Mouse (Mus musculus): ENCODE measurements around the gene Nup205. TPM values are rescaled to one million over a fixed set of nuclear protein-coding genes. Genes with fewer than 3 reads are reported as not detected.
A peak's percentile ranks its signal among the peaks of the same experiment; 100 is the strongest.

The Nup205 gene
- total RNA-seq, 2 experiments from 2014 or later, result 14.3 to 14.6 TPM

DNA sequence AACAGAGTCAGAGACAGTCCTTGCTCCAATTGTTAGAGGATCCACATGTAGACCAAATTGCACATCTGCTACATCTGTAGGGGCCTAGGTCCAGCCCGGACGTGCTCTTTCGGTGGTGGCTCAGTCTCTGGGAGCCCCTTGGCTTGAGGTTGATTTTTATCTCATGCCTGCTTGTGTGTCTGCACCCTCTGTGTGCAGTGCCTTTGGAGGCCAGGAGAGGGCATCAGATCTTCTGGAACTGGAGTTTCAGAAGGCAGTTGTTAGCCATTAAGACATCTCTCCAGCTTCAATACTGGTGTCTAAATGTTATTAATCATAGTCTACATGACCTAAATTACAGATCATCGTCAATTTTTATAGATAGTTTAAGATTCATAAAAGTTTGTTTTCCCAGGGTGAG is 66.0 kb downstream of the Nup205 start:
- DNase-seq (ENCODE audit: low spot score), result no peak
- intact Hi-C loops (cut with DNase I), result no loop called here

DNA sequence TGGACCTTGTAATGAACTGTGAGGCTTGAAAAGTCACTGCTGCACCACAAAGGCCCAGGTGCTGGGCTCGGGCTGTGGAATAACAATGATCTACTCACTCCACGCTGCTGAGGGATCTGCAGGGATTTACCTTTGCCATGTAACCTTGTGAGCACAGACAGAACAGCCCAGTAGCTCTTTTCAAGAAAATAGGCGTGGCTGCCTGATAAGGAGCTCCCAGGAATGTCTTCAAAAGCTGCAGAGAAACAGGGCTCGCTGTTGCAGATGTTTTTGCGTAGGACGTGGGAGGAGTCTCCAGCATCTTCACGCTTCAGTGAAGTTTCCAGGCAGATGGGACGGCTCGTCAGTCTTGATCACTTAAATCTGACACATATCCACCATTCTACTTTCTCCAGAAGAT is 66.8 kb downstream of the Nup205 start:
- intact Hi-C loops (cut with DNase I), result no loop called here
- no peak for DNase-seq (ENCODE audit: low spot score)

- DNase-seq (ENCODE audit: low spot score), result no peak
- intact Hi-C loops (cut with DNase I), result no loop called here
Measured at GRCm38 (mm10) chr6:35245086-35245485, 67.9 kb downstream of the Nup205 start.

- intact Hi-C loops (cut with DNase I), result loop anchor here (5.0 to 10.0 kb wide), 3 partner anchors 123 to 1795 kb away; no protein-coding TSS in a partner anchor
- DNase-seq (ENCODE audit: low spot score), result no peak
Measured at GRCm38 (mm10) chr6:35251807-35252476, 74.7 kb downstream of the Nup205 start.

- peak; percentile 75 for DNase-seq (ENCODE audit: low spot score)
- intact Hi-C loops (cut with DNase I), result loop anchor here (5.0 to 10.0 kb wide), 3 partner anchors 122 to 1795 kb away; no protein-coding TSS in a partner anchor
Measured at GRCm38 (mm10) chr6:35252477-35253346, 75.5 kb downstream of the Nup205 start.

DNA sequence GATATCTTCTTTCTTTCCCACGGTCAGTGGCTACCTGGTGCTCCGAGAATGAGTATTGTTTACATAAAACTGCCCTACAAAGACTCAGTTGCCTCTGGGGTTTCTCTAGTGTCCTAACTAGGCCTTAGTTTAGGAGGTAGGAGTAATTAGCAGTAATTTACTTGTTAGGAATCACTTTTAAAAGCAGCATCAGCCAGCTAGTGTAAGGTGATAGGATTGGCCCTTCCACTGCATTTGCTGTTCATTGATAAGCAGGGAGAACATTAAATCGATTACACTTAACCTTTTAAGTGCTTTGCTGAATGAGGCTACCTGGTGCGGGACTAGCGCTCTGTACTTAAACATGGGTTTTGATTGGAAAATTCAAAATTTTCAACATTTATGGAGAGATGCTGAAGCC is 76.3 kb downstream of the Nup205 start:
- no peak for DNase-seq (ENCODE audit: low spot score)

GRCm38 (mm10) chr6:35254136-35254904 is 77.1 kb downstream of the Nup205 start:
- no peak for DNase-seq (ENCODE audit: low spot score)

More for the DNA sequence above, 76.3 kb downstream of the Nup205 start:
- intact Hi-C loops (cut with DNase I), result loop anchor here (5.0 to 10.0 kb wide), 3 partner anchors 121 to 1794 kb away; no protein-coding TSS in a partner anchor

DNA sequence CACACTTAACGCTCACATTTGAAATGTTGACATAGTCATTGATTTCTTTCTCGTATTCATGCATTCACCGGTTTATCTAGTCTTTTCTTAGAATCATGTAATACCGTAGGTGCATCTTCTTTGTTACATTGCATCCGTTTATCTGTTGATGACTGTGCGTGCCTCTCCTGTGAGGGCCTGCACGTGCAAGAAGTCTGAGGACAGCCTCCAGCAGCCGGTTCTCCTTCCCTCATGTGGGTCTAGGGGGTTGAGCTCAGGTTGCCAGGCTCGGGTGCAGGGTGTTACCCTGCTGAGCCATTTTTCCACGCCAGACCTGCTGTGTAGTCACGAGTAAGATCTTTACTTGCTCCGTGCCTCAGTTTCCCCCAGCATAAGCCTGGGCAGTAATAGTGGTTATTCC is 77.8 kb downstream of the Nup205 start:
- DNase-seq (ENCODE audit: low spot score), result no peak
- intact Hi-C loops (cut with DNase I), result loop anchor here (5.0 to 10.0 kb wide), 2 partner anchors 42 to 120 kb away; no protein-coding TSS in a partner anchor

More at GRCm38 (mm10) chr6:35254136-35254904, 77.1 kb downstream of the Nup205 start:
- intact Hi-C loops (cut with DNase I), result loop anchor here (5.0 to 10.0 kb wide), 3 partner anchors 120 to 1793 kb away; no protein-coding TSS in a partner anchor

DNA sequence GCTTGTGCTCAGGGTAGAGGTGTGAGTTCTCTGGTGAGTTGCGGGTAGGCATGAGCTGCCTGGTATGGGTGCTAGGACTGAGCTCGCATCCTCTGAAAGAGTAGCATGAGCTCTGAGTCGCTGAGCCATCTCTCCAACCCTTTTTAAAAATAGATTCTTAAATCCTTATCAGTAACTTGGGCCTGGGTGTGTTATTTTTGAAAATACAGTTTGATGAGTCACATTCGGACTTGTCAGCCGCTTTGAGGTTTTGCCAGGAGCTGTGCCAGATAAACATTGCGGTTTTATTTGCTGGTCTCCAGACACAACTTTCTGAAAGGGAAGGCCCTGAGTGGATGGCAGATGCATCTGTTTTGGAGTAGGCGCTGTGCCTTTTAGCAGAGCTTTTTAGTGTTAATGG is 79.5 kb downstream of the Nup205 start:
- intact Hi-C loops (cut with DNase I), result loop anchor here (5.0 to 10.0 kb wide), 2 partner anchors 41 to 118 kb away; no protein-coding TSS in a partner anchor
- peak; percentile 59 for DNase-seq (ENCODE audit: low spot score)

GRCm38 (mm10) chr6:35257626-35258190 is 80.5 kb downstream of the Nup205 start:
- intact Hi-C loops (cut with DNase I), result loop anchor here (5.0 to 10.0 kb wide), 2 partner anchors 40 to 117 kb away; no protein-coding TSS in a partner anchor

DNA sequence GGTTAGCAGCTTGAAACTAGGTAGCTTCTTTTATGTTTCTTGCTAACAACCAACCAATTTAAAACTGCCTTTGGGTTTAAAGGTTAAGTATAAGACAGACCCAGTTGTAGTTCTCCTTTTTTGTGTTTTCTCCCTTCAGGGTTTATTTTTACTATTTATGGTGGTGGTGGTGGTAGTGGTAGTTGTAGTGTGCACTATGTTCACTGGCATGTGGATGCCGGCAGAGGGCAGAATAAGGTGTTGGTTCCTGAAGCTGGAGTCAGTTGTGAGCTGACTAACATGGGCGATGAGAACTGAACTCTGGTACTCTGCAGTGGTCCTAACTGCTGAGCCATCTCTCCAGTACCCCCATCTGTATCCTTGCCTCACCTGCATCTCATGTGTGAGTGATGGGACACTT is 81.7 kb downstream of the Nup205 start:
- intact Hi-C loops (cut with DNase I), result loop anchor here (5.0 to 10.0 kb wide), 2 partner anchors 38 to 116 kb away; no protein-coding TSS in a partner anchor
- DNase-seq (ENCODE audit: low spot score), result no peak

More at GRCm38 (mm10) chr6:35257626-35258190, 80.5 kb downstream of the Nup205 start:
- DNase-seq (ENCODE audit: low spot score), result no peak

DNA sequence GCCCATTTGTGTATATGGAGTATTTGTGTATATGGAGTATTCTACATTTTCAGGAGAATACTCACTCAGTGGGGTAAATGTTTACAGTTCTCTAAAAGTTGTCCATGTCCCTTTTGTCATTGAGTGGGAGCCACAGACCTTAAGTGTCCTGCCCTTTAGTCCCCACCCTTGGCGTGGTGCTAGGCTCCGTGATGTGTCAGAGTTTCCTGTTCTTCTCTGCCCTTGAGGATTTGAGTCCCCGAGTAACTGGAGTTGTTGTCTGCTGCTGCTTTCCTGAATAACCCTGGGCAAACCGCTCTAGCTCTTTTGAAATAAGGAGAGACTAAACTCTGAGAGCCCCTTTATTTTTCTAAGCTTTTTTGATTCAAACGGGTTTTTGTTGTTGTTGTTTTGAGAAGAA is 82.3 kb downstream of the Nup205 start:
- peak; percentile 37 for DNase-seq (ENCODE audit: low spot score)
- intact Hi-C loops (cut with DNase I), result loop anchor here (5.0 to 10.0 kb wide), 2 partner anchors 38 to 115 kb away; no protein-coding TSS in a partner anchor

DNA sequence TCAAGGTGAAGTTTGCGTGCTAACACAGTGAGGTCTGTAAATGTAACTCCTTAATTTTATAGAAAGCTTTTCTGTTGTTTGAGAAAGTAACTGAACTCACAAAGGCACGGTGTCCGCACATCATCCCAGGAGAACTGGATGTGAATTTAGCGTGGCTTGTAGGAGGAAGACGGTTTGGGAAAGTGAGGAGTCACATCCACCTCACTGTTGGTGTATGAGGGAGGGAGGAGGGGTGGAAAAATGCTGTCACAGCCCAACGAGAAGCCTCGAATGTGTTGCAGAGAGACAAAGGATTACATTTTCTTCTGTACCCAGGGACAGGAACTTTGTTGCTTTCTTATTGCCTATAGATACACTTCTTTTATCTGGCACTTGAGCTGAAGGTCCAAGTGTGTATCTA is 83.3 kb downstream of the Nup205 start:
- no peak for DNase-seq (ENCODE audit: low spot score)
- intact Hi-C loops (cut with DNase I), result no loop called here

DNA sequence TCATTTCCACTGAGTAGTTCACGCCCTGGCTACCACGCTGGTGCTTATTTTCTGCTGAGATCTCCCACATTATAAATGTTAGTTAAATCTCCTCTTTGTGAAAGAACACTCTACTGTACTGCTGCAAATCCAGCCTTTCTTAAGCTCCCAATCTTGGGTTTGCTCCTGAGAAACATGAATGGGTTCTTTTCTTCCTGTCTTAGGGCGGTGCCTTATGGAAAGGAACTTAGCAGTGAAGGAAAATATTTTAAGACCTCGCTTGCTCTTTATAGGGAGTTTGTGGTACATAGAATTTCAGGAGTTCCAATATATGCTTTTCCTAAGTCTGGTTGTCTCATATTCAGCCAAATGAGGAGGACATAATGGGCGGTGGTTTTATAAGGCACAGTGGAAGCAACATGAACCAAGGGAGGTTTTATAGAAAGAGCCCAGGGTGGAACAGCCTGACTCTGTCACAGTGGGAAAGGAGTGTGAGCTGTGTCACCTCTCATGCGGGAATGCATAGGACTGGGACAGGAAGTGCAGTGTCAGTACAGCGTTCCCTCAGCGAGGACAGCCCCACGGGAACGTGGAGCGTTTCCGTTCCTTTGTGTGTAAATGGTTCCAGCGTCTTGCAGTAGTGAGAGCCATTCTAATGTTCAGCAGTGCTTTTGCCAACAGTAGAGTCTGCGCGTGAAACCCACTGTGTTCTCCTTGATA is 88.5 kb downstream of the Nup205 start:
- DNase-seq (ENCODE audit: low spot score), result no peak
- intact Hi-C loops (cut with DNase I), result no loop called here

- intact Hi-C loops (cut with DNase I), result no loop called here
Measured at GRCm38 (mm10) chr6:35268711-35269110, 91.5 kb downstream of the Nup205 start.

GRCm38 (mm10) chr6:35269643-35270042 is 92.4 kb downstream of the Nup205 start:
- DNase-seq (ENCODE audit: low spot score), result no peak
- intact Hi-C loops (cut with DNase I), result no loop called here

More at GRCm38 (mm10) chr6:35268711-35269110, 91.5 kb downstream of the Nup205 start:
- DNase-seq (ENCODE audit: low spot score), result no peak

DNA sequence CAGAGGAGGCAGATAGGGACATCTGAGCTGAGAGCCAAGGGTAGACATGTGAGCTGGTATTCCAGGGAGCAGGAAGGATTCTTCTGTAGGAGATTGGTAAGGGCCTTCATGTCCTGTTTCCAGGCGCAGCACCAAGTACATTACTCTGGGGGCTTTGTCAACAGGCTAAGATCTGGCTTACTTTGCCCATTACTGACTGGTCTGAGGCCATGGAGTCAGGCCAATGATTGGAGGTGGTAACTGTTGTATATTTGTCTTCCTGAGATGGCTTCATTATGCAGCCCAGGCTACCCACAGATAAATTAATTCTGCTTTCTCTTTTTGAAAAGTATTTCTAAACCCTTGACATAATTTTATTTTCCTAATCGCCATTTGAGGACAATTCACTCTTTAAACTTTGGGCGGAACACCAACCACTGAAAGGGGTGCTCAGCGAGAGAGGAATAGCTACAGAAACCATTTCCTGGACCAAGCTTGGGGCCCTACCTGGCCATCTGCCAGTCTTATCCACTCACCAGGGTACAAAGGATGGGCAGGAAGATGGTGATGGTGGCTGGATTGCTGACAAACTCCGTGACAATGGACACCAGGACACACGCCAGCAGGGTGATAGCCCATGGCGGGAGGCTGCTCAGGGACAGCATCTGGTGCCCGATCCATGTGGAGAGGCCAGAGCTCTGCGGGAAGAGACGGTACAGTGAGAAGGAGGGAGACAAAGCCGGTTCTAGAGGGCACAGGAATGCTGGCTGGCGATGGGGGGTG is 94.1 kb downstream of the Nup205 start:
- no peak for DNase-seq (ENCODE audit: low spot score)
- intact Hi-C loops (cut with DNase I), result no loop called here
